Mouse (Mus musculus): ENCODE results near the gene Nrip3. TPM values are rescaled to one million over a fixed set of nuclear protein-coding genes. Genes with fewer than 3 reads are reported as not detected.

Gene Nrip3
- polyA plus RNA-seq (2012; rRNA removed; ENCODE audit: low replicate concordance): 0.07 TPM in 1 of 2 replicates, not detected in the other

GRCm38 (mm10) chr7:109781470-109782203, at the start of gene Nrip3:
Nrip3 (minus strand) TSS chr7:109782025.

GRCm38 (mm10) chr7:109752008-109752925, 29.6 kb downstream of the Nrip3 start, which contains the start of gene Tmem9b:
Tmem9b (minus strand) TSS chr7:109752875.

GRCm38 (mm10) chr7:109731626-109732025, 50.2 kb downstream of the Nrip3 start, which contains the start of gene Ascl3:
Ascl3 (minus strand) TSS chr7:109731726.

GRCm38 (mm10) chr7:109723697-109724096, 58.1 kb downstream of the Nrip3 start, which contains the start of gene BC051019:
BC051019 (minus strand) TSS chr7:109723850.

Other genes with a start within 250 kb of the Nrip3 start
- gene St5, start 78.4 kb downstream of the Nrip3 start, polyA plus RNA-seq (2012; rRNA removed; ENCODE audit: low replicate concordance): 25.5 and 32.2 TPM in 2 replicates
- gene Akip1, start 78.3 kb downstream of the Nrip3 start, polyA plus RNA-seq (2012; rRNA removed; ENCODE audit: low replicate concordance): 8.9 and 12.2 TPM in 2 replicates
- not detected in 2 replicates for gene BC051019, start 58.2 kb downstream of the Nrip3 start, polyA plus RNA-seq (2012; rRNA removed; ENCODE audit: low replicate concordance)
- 0.26 and 0.36 TPM in 2 replicates for gene Ascl3, start 50.3 kb downstream of the Nrip3 start, polyA plus RNA-seq (2012; rRNA removed; ENCODE audit: low replicate concordance)
- gene Tmem9b, start 29.1 kb downstream of the Nrip3 start, polyA plus RNA-seq (2012; rRNA removed; ENCODE audit: low replicate concordance): 34.3 and 53.1 TPM in 2 replicates
- 0.09 and 0.13 TPM in 2 replicates for gene Scube2, start 83.7 kb upstream of the Nrip3 start, polyA plus RNA-seq (2012; rRNA removed; ENCODE audit: low replicate concordance)
- 76.8 and 116 TPM in 2 replicates for gene Dennd5a, start 178.4 kb upstream of the Nrip3 start, polyA plus RNA-seq (2012; rRNA removed; ENCODE audit: low replicate concordance)
- gene Tmem41b, start 204.9 kb upstream of the Nrip3 start, polyA plus RNA-seq (2012; rRNA removed; ENCODE audit: low replicate concordance): 19.1 and 21.5 TPM in 2 replicates
- gene Ipo7, start 236.2 kb upstream of the Nrip3 start, polyA plus RNA-seq (2012; rRNA removed; ENCODE audit: low replicate concordance): 19.5 and 24.1 TPM in 2 replicates

Data from mammary gland, adult 2 months (tissue).